Mouse (Mus musculus) MEL (cell line): ENCODE measurements at regions not wholly inside any gene's neighbourhood (a gene's known extent, or its start where the extent isn't known, plus 50 kb on each side); places are given as distances from the start of the nearest gene placed in this dataset.

Experiments
- JUND ChIP-seq: IDR thresholded peaks from 2 replicates; pipeline ENCODE4 v1.6.1; 2011; ENCODE audit warnings: low read depth, mild to moderate bottlenecking, improper control_type of control experiment, low read length
- KAT2A ChIP-seq: conservative IDR thresholded peaks from 2 replicates; pipeline ENCODE4 v1.6.1; 2012; ENCODE audit warnings: low read depth, low read length, improper control_type of control experiment, inconsistent platforms
- TAL1 ChIP-seq: IDR thresholded peaks from 2 replicates; pipeline ENCODE4 v1.6.1; 2012; ENCODE audit warnings: mild to moderate bottlenecking, inconsistent platforms, low read length, moderate library complexity, mixed read lengths

DNA sequence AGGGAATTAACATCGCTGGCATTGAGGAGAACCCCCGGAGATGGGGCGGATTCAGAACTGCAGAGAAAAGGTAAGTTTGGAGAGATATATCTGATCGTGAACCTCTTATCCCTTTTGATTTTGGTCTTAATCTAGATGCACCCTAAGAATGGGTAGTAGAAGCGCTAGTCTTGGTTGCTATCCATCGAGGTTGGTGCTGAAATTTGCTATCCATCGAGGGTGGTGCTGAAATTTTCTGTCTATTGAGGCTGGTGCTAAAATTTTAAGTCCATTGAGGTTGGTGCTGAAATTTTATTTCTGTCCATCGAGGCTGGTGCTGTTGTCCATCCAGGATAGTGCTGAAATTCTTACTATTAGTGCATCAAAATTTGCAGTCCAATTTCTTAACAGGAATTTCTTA is 80.4 kb downstream of the Scgb1b3 start:
- TF ChIP-seq KAT2A (no peak), TAL1 (no peak), JUND (no peak)
